Mouse (Mus musculus): ENCODE measurements around the gene Ccdc78.

Gene Ccdc78

GRCm38 (mm10) chr17:25810890-25811289 lies 24.5 kb downstream of the Ccdc78 start:
- DNase-seq (ENCODE audit: low read depth, low spot score), result no peak

- no peak for DNase-seq (ENCODE audit: low read depth, low spot score)
Measured at GRCm38 (mm10) chr17:25813471-25813870, 27.1 kb downstream of the Ccdc78 start.

- DNase-seq (ENCODE audit: low read depth, low spot score), result no peak
Measured at GRCm38 (mm10) chr17:25817662-25818061, 31.3 kb downstream of the Ccdc78 start.

- DNase-seq (ENCODE audit: low read depth, low spot score), result no peak
Measured at GRCm38 (mm10) chr17:25818851-25819780, 32.7 kb downstream of the Ccdc78 start.

GRCm38 (mm10) chr17:25823452-25823851 lies 37.1 kb downstream of the Ccdc78 start, which contains the start of gene Wdr24:
Wdr24 (plus strand) TSS chr17:25823627.
- peak; percentile 80 for DNase-seq (ENCODE audit: low read depth, low spot score)

GRCm38 (mm10) chr17:25824362-25825142 lies 38.2 kb downstream of the Ccdc78 start:
- no peak for DNase-seq (ENCODE audit: low read depth, low spot score)

- no peak for DNase-seq (ENCODE audit: low read depth, low spot score)
Measured at GRCm38 (mm10) chr17:25825311-25825710, 38.9 kb downstream of the Ccdc78 start.

- DNase-seq (ENCODE audit: low read depth, low spot score), result no peak
Measured at GRCm38 (mm10) chr17:25825984-25826570, 39.7 kb downstream of the Ccdc78 start.

- no peak for DNase-seq (ENCODE audit: low read depth, low spot score)
Measured at GRCm38 (mm10) chr17:25827011-25827410, 40.6 kb downstream of the Ccdc78 start.

GRCm38 (mm10) chr17:25827546-25828222 lies 41.3 kb downstream of the Ccdc78 start:
- no peak for DNase-seq (ENCODE audit: low read depth, low spot score)

GRCm38 (mm10) chr17:25828223-25828594 lies 41.8 kb downstream of the Ccdc78 start:
- DNase-seq (ENCODE audit: low read depth, low spot score), result no peak

- peak; percentile 75 for DNase-seq (ENCODE audit: low read depth, low spot score)
Measured at GRCm38 (mm10) chr17:25828712-25829557, 42.6 kb downstream of the Ccdc78 start, which contains the start of gene Jmjd8. Jmjd8 (plus strand) TSS chr17:25828867.

- DNase-seq (ENCODE audit: low read depth, low spot score), result no peak
Measured at GRCm38 (mm10) chr17:25829558-25830017, 43.2 kb downstream of the Ccdc78 start.

GRCm38 (mm10) chr17:25830200-25830753 lies 43.9 kb downstream of the Ccdc78 start:
- DNase-seq (ENCODE audit: low read depth, low spot score), result no peak

- DNase-seq (ENCODE audit: low read depth, low spot score), result no peak
Measured at GRCm38 (mm10) chr17:25830806-25831431, 44.5 kb downstream of the Ccdc78 start.

GRCm38 (mm10) chr17:25831451-25832281 lies 45.3 kb downstream of the Ccdc78 start:
- no peak for DNase-seq (ENCODE audit: low read depth, low spot score)

- DNase-seq (ENCODE audit: low read depth, low spot score), result peak; percentile 99
Measured at GRCm38 (mm10) chr17:25832436-25833290, 46.3 kb downstream of the Ccdc78 start.

- DNase-seq (ENCODE audit: low read depth, low spot score), result peak; percentile 96
Measured at GRCm38 (mm10) chr17:25833291-25833663, 46.9 kb downstream of the Ccdc78 start, which contains the start of gene Stub1. Stub1 (minus strand) TSS chr17:25833404.

Measured in skeletal muscle tissue, adult 2 months (tissue).